Mouse (Mus musculus) heart, embryonic 10.5 days (tissue): ENCODE data around the gene Bsph2. TPM values are rescaled to one million over a fixed set of nuclear protein-coding genes. Genes with fewer than 3 reads are reported as not detected.

Experiments
- DNase-seq: peaks from one replicate; pipeline ENCODE4 v3.0.0-alpha.2; 2017; ENCODE audit warnings: low spot score
- H3K27ac ChIP-seq: fragments of 300-500 bp; sonication (generic); 2 replicates; pipeline ENCODE4 v1.5.1; 2016; ENCODE audit warnings: mild to moderate bottlenecking
- H3K27me3 ChIP-seq: fragments of 300-500 bp; sonication (generic); 2 replicates; pipeline ENCODE4 v1.6.1; 2016; ENCODE audit warnings: mild to moderate bottlenecking; ENCODE audit not compliant: poor library complexity, insufficient read depth, severe bottlenecking
- H3K36me3 ChIP-seq: fragments of 300-500 bp; sonication (generic); 2 replicates; pipeline ENCODE4 v1.6.1; 2016; ENCODE audit warnings: mild to moderate bottlenecking, moderate library complexity
- H3K4me1 ChIP-seq: fragments of 300-500 bp; sonication (generic); 2 replicates; pipeline ENCODE4 v1.6.1; 2016; ENCODE audit warnings: mild to moderate bottlenecking
- H3K4me3 ChIP-seq: fragments of 300-500 bp; sonication (generic); 2 replicates; pipeline ENCODE4 v1.5.1; 2016; ENCODE audit warnings: mild to moderate bottlenecking, moderate library complexity
- H3K9me3 ChIP-seq: fragments of 300-500 bp; sonication (generic); 2 replicates; pipeline ENCODE4 v1.6.1; 2016; ENCODE audit warnings: mild to moderate bottlenecking, moderate library complexity
- WGBS: fragments of 180-500 bp; shearing (Covaris S2); methylation state at CpG from one replicate; pipeline ENCODE4 v1.1.7; 2016; 5-methylcytosine and 5-hydroxymethylcytosine counted together
- polyA plus RNA-seq: library from polyadenylated mRNA; unstranded; fragments of >200 nt; fragmentation: Nextera tagmentation; extraction: Ambion mirVana; gene quantifications from 2 replicates; pipeline ENCODE4 v1.2.1, GENCODE M21; 2016

Gene Bsph2
- not detected in 2 replicates for polyA plus RNA-seq

DNA sequence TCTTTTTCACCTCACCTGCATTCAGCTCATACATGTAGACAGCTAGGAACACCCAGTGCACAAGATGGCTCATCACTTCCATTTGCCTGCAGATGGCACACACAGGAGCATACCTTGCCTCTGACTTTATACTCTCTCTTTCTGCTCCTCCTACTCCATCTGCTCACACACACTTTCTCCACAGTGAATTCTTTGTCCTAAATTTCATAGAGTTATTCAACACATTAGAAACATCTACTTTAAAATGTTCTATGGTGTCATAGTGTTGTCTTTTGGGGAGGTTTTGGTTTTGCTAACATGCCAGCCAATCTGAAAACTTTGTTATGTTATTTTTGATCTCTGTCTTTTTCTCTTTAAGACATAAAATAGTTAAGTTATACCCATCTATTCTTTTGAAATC is at the start of gene Bsph2:
Gene Bsph2 (minus strand): TSS at position 101 of the 400 bp plus-strand sequence.
- Histone ChIP-seq H3K27ac (no peak within 1 kb of the TSS), H3K4me1 (no peaks in the 10 kb centered on the region), H3K36me3 (no peaks in the 10 kb centered on the region), H3K4me3 (no peak within 1 kb of the TSS), H3K27me3 (no peaks in the 10 kb centered on the region), H3K9me3 (peaks cover 10% of the 10 kb centered on the region; the same call in 1 of the 2 replicates)
- no peak for DNase-seq

DNA sequence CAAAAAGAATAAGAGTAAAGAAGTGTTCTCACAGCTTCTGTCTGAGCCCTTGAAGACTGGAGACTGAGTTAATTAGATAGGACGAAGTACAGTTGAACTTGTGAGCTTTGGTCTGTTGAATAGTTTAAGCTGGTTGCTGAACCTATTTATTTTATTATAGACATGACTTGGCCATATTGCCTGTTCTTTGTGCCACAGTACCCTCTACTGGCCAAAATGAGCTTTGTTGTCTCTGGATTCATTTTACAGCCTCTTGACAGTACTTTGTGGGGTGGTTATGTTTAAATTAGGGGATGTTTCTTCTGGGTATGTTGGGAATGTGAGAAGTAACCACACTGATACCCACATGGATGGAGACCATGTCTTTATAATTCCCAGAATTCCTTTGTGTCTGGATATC is 59.3 kb downstream of the Bsph2 start:
- no peak overlapping the region for H3K4me3 ChIP-seq
- no peak for DNase-seq

More for the DNA sequence above, 59.3 kb downstream of the Bsph2 start:
- Histone ChIP-seq H3K27me3 (no peaks in the 10 kb centered on the region), H3K27ac (no peak overlapping the region), H3K4me1 (no peaks in the 10 kb centered on the region), H3K9me3 (no peaks in the 10 kb centered on the region), H3K36me3 (no peaks in the 10 kb centered on the region)
- 67% methylated on average over 1 of the region's 1 CpGs for WGBS

Other genes starting within 250 kb of the Bsph2 start
- 0.75 and 1.3 TPM in 2 replicates for gene Pla2g4c, start 246.4 kb downstream of the Bsph2 start, polyA plus RNA-seq
- gene Cabp5, start 172.9 kb downstream of the Bsph2 start, polyA plus RNA-seq: not detected in 2 replicates
- gene Bsph1, start 120.2 kb downstream of the Bsph2 start, polyA plus RNA-seq: not detected in 2 replicates
- gene Sult2a5, start 52.9 kb upstream of the Bsph2 start, polyA plus RNA-seq: not detected in 2 replicates
- not detected in 2 replicates for gene Sult2a2, start 162.4 kb upstream of the Bsph2 start, polyA plus RNA-seq